Mouse (Mus musculus): ENCODE results near the gene Dennd5a. TPM values are rescaled to one million over a fixed set of nuclear protein-coding genes. Genes with fewer than 3 reads are reported as not detected.
A peak's percentile ranks its signal among the peaks of the same experiment; 100 is the strongest.
"Not testable (repeated sequence)": the region's sequence is repeated elsewhere in the genome, so short reads cannot be mapped to it uniquely, and the experiment has no call there.

The Dennd5a gene
- total and polyA plus RNA-seq, 2 experiments: 24.1 to 26.2 TPM

GRCm38 (mm10) chr7:110002968-110003367 is 42.7 kb upstream of the Dennd5a start:
- WGBS: 37% methylated on average over 20 of the region's 20 CpGs
- Histone ChIP-seq H3K27ac (replicated peaks; ENCODE audit: insufficient read depth, low read depth, low read length) (no peak overlapping the region), H3K9ac (ENCODE audit: low read depth, low read length) (peak overlapping the region; percentile 35; the same call in 1 of the 2 replicates), H3K4me3 (ENCODE audit: insufficient read depth, low read depth, low read length) (no peak overlapping the region; the same call in 1 of the 2 replicates), H3K4me1 (ENCODE audit: control insufficient read depth, insufficient read depth, low read length) (peaks cover 3% of the 10 kb centered on the region; the same call in 1 of the 2 replicates), H3K27me3 (ENCODE audit: control insufficient read depth, insufficient read depth, low read length) (no peaks in the 10 kb centered on the region), H3K36me3 (ENCODE audit: control insufficient read depth, insufficient read depth, low read length) (no peaks in the 10 kb centered on the region), H3K79me2 (ENCODE audit: control insufficient read depth, insufficient read depth, low read length) (no peaks in the 10 kb centered on the region)
- no peak for DNase-seq (ENCODE audit: extremely low read depth, low read depth, low spot score)
- TF ChIP-seq CTCF (IDR thresholded peaks at IDR 0.05; ENCODE audit: low read depth, low read length): no peak
- TF ChIP-seq POLR2A (IDR thresholded peaks at IDR 0.05; ENCODE audit: extremely low read depth, insufficient read depth, low read length): no peak

GRCm38 (mm10) chr7:110002092-110002491 is 41.8 kb upstream of the Dennd5a start:
- Histone ChIP-seq H3K27ac (replicated peaks; ENCODE audit: insufficient read depth, low read depth, low read length) (no peak overlapping the region), H3K4me1 (ENCODE audit: control insufficient read depth, insufficient read depth, low read length) (peaks cover 3% of the 10 kb centered on the region; the same call in 1 of the 2 replicates), H3K27me3 (ENCODE audit: control insufficient read depth, insufficient read depth, low read length) (no peaks in the 10 kb centered on the region), H3K36me3 (ENCODE audit: control insufficient read depth, insufficient read depth, low read length) (no peaks in the 10 kb centered on the region), H3K9ac (ENCODE audit: low read depth, low read length) (no peak overlapping the region), H3K4me3 (ENCODE audit: insufficient read depth, low read depth, low read length) (no peak overlapping the region), H3K79me2 (ENCODE audit: control insufficient read depth, insufficient read depth, low read length) (no peaks in the 10 kb centered on the region)
- TF ChIP-seq POLR2A (IDR thresholded peaks at IDR 0.05; ENCODE audit: extremely low read depth, insufficient read depth, low read length) (no peak), CTCF (IDR thresholded peaks at IDR 0.05; ENCODE audit: low read depth, low read length) (no peak)
- no peak for DNase-seq (ENCODE audit: extremely low read depth, low read depth, low spot score)

DNA sequence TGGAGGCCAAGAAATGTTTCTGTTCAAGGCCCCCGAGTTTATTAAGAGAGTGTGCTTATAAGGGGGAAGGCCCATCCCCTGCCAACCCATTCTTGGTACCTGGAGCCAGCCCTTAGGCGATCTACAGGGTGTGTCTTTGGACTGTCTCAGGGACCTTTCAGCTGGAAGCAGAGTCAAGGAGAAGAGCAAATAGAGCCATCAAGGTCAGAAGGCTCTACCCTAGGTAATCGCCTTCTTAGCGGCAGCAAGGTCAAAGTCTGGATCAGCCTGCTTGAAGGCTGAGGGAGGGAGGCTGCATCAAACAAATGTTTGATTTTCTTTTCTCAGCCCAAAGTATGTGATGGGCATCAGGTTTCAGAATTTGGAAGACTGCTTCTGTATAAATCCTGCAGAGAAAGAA is 38.1 kb upstream of the Dennd5a start:
- Histone ChIP-seq H3K36me3 (ENCODE audit: control insufficient read depth, insufficient read depth, low read length) (no peaks in the 10 kb centered on the region), H3K27me3 (ENCODE audit: control insufficient read depth, insufficient read depth, low read length) (no peaks in the 10 kb centered on the region), H3K79me2 (ENCODE audit: control insufficient read depth, insufficient read depth, low read length) (no peaks in the 10 kb centered on the region), H3K4me1 (ENCODE audit: control insufficient read depth, insufficient read depth, low read length) (peaks cover 7% of the 10 kb centered on the region), H3K9ac (ENCODE audit: low read depth, low read length) (no peak overlapping the region), H3K4me3 (ENCODE audit: insufficient read depth, low read depth, low read length) (no peak overlapping the region), H3K27ac (replicated peaks; ENCODE audit: insufficient read depth, low read depth, low read length) (no peak overlapping the region)
- DNase-seq (ENCODE audit: extremely low read depth, low read depth, low spot score): no peak
- TF ChIP-seq CTCF (IDR thresholded peaks at IDR 0.05; ENCODE audit: low read depth, low read length) (no peak), POLR2A (IDR thresholded peaks at IDR 0.05; ENCODE audit: extremely low read depth, insufficient read depth, low read length) (no peak)
- WGBS: 80% methylated on average over 4 of the region's 4 CpGs

DNA sequence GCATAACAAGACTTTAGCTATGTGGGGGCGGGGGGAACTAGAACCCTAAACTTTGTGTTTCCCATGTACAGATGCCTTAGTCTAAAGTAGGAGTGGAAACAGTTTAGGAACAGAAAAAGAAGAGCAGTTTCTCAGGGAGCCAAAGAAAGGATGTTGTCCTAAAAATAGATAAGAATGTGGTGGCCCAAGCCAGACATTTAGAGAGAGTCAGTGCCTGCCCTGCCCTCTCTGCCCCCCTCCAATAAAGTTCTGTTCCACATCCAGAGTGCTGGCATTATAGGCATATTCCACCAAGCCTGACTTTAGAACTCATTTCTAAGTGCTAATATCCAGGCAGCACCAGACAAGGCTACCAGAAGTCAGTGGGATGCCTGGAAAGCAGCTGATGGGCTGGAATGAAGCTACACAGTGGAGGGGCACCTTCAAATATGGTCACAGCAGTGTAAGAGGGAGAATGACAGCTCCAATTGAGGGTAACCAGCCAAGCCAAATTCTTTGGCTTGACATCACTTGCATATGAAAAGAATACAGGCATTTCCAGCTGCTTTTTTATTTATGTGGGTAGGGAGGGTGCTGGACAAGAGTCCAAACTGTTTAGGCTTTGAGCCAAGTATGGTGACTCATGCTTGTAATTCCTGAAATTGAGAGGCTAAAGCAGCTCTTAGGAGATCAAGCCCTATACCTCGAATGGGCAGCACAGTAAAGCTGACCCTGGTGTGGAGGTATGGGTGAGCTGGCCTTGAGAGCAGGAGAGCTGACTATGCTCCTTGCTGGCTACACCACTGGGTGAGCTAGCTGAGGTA is 33.1 kb upstream of the Dennd5a start:
- peak; percentile 81 for DNase-seq (ENCODE audit: extremely low read depth, low read depth, low spot score)
- TF ChIP-seq CTCF (IDR thresholded peaks at IDR 0.05; ENCODE audit: low read depth, low read length): no peak
- H3K27me3 ChIP-seq (ENCODE audit: control insufficient read depth, insufficient read depth, low read length): no peaks in the 10 kb centered on the region
- no peaks in the 10 kb centered on the region for H3K79me2 ChIP-seq (ENCODE audit: control insufficient read depth, insufficient read depth, low read length)
- no peaks in the 10 kb centered on the region for H3K36me3 ChIP-seq (ENCODE audit: control insufficient read depth, insufficient read depth, low read length)
- 49% methylated on average over 2 of the region's 2 CpGs for WGBS
- H3K9ac ChIP-seq (ENCODE audit: low read depth, low read length): peak overlapping the region; percentile 7; the same call in 1 of the 2 replicates
- H3K27ac ChIP-seq (replicated peaks; ENCODE audit: insufficient read depth, low read depth, low read length): peak overlapping the region; percentile 20; the same call in 1 of the 2 replicates
- peaks cover 8% of the 10 kb centered on the region for H3K4me1 ChIP-seq (ENCODE audit: control insufficient read depth, insufficient read depth, low read length)
- no peak overlapping the region for H3K4me3 ChIP-seq (ENCODE audit: insufficient read depth, low read depth, low read length)

DNA sequence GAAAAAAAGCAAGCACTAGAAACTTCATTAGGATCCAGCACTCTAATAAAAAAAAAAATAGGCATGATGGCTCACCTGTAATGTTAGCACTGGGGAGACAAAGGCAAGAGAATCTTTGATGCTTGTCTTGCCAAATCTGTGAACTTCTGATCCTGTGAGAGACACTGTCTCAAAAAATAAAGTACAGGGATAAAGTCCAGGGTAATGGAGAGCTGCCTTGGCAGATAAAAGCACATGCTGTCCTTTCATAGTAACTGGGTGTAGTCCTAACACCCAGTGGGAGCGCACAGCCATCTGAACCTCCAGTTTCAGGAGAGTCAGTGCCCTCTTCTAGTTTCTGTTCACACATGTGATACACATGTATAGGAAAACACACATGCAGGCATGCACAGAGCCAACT is 31.0 kb upstream of the Dennd5a start:
- Histone ChIP-seq H3K4me3 (ENCODE audit: insufficient read depth, low read depth, low read length) (no peak overlapping the region), H3K27me3 (ENCODE audit: control insufficient read depth, insufficient read depth, low read length) (no peaks in the 10 kb centered on the region), H3K9ac (ENCODE audit: low read depth, low read length) (no peak overlapping the region), H3K79me2 (ENCODE audit: control insufficient read depth, insufficient read depth, low read length) (no peaks in the 10 kb centered on the region), H3K27ac (replicated peaks; ENCODE audit: insufficient read depth, low read depth, low read length) (peak overlapping the region; percentile 65; the same call in 1 of the 2 replicates), H3K4me1 (ENCODE audit: control insufficient read depth, insufficient read depth, low read length) (peaks cover 12% of the 10 kb centered on the region), H3K36me3 (ENCODE audit: control insufficient read depth, insufficient read depth, low read length) (no peaks in the 10 kb centered on the region)
- TF ChIP-seq POLR2A (IDR thresholded peaks at IDR 0.05; ENCODE audit: extremely low read depth, insufficient read depth, low read length): no peak
- TF ChIP-seq CTCF (IDR thresholded peaks at IDR 0.05; ENCODE audit: low read depth, low read length): no peak
- DNase-seq (ENCODE audit: extremely low read depth, low read depth, low spot score): peak; percentile 94
- WGBS: 13% methylated on average over 1 of the region's 1 CpGs

DNA sequence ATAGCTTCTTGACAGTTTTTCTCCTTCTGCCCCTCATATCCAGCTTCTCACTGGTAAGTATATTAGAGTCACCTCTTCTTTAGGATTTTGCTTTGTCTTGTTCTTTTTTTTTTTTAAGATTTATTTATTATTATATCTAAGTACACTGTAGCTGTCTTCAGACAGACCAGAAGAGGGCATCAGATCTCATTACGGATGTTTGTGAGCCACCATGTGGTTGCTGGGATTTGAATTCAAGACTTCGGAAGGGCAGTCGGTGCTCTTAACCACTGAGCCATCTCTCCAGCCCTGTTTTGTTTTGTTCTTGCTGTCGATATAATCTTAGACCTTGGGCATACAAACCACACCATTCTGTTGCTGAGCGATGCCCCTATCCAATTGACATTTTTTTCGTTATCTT is 26.5 kb upstream of the Dennd5a start, which contains the start of gene Tmem41b:
Tmem41b (minus strand) TSS at position 155 of the 400 bp plus-strand sequence.
- H3K9ac ChIP-seq (ENCODE audit: low read depth, low read length): peak within 1 kb of the TSS; percentile 78
- peak within 1 kb of the TSS; percentile 76 for H3K4me3 ChIP-seq (ENCODE audit: insufficient read depth, low read depth, low read length)
- 33% methylated on average over 6 of the region's 6 CpGs for WGBS
- H3K79me2 ChIP-seq (ENCODE audit: control insufficient read depth, insufficient read depth, low read length); H3K27me3 ChIP-seq (ENCODE audit: control insufficient read depth, insufficient read depth, low read length); H3K4me1 ChIP-seq (ENCODE audit: control insufficient read depth, insufficient read depth, low read length): not testable (repeated sequence)
- H3K36me3 ChIP-seq (ENCODE audit: control insufficient read depth, insufficient read depth, low read length): peaks cover 13% of the 10 kb centered on the region
- DNase-seq (ENCODE audit: extremely low read depth, low read depth, low spot score): peak; percentile 46
- peak within 1 kb of the TSS; percentile 82 for H3K27ac ChIP-seq (replicated peaks; ENCODE audit: insufficient read depth, low read depth, low read length)

Measured in liver, adult 2 months (tissue).